Mouse (Mus musculus) G1E (cell line): Measurements from ENCODE around the gene Hoxb4. TPM values are rescaled to one million over a fixed set of nuclear protein-coding genes. Genes with fewer than 3 reads are reported as not detected.

Experiments used
- ATAC-seq: 2 replicates; pipeline ENCODE4 v1.8.0; 2016; ENCODE audit warnings: mild to moderate bottlenecking; ENCODE audit not compliant: insufficient number of reproducible peaks, poor library complexity, low FRiP score, severe bottlenecking; ENCODE audit errors: extremely low read depth
- DNase-seq: peaks from one replicate; pipeline ENCODE4 v3.0.0; 2012; ENCODE audit warnings: low spot score
- H3K27me3 ChIP-seq: 2 replicates; pipeline ENCODE4 v1.6.1; 2012; ENCODE audit warnings: mild to moderate bottlenecking, low read length, inconsistent platforms; ENCODE audit not compliant: insufficient read depth
- H3K36me3 ChIP-seq: replicated peaks from 2 replicates; pipeline ENCODE3; 2012; ENCODE audit warnings: mild to moderate bottlenecking, inconsistent platforms
- H3K4me1 ChIP-seq: 2 replicates; pipeline ENCODE4 v1.6.1; 2012; ENCODE audit warnings: low read depth, low read length, inconsistent platforms, mixed read lengths; ENCODE audit not compliant: insufficient read depth
- H3K4me3 ChIP-seq: 2 replicates; pipeline ENCODE4 v1.5.1; 2012; ENCODE audit warnings: low read depth, mild to moderate bottlenecking, inconsistent platforms, low read length, moderate library complexity, mixed read lengths
- H3K9me3 ChIP-seq: replicated peaks from 2 replicates; pipeline ENCODE4 v1.6.1; 2012; ENCODE audit warnings: inconsistent platforms
- CTCF ChIP-seq: IDR thresholded peaks from 2 replicates; pipeline ENCODE4 v1.5.1; 2012; ENCODE audit warnings: low read depth, low read length, inconsistent platforms, mixed read lengths
- GATA1 ChIP-seq: IDR thresholded peaks from 2 replicates; pipeline ENCODE4 v1.6.1; 2012; ENCODE audit warnings: borderline replicate concordance, low read length, inconsistent platforms, mixed read lengths
- GATA2 ChIP-seq: IDR thresholded peaks from 2 replicates; pipeline ENCODE4 v1.6.1; 2012; ENCODE audit warnings: low read depth, low read length, inconsistent platforms, borderline replicate concordance
- POLR2AphosphoS5 ChIP-seq: IDR thresholded peaks from 2 replicates; pipeline ENCODE4 v1.6.1; 2012; ENCODE audit warnings: low read depth, low read length, inconsistent platforms; ENCODE audit not compliant: insufficient replicate concordance
- TAL1 ChIP-seq: conservative IDR thresholded peaks from 2 replicates; pipeline ENCODE4 v1.6.1; 2012; ENCODE audit warnings: low read depth, low read length, inconsistent platforms, mixed read lengths
- polyA plus RNA-seq: library from polyadenylated mRNA; stranded (reverse); fragments of >175 nt; gene quantifications from 2 replicates; pipeline ENCODE4 v1.2.3, GENCODE M21; 2012
- total RNA-seq, 2 experiments: library from RNA; stranded (forward) in 1 of 2; stranded (reverse) in 1 of 2; fragments of 200-1000 nt in 1 of 2; fragments of >200 nt in 1 of 2; fragmentation: Nextera tagmentation in 1 of 2; gene quantifications; 2 replicates each; pipeline ENCODE4 v1.2.3; 2014 to 2017

Gene Hoxb4
- total and polyA plus RNA-seq, 3 experiments = 0.03 TPM; not detected in 2

DNA sequence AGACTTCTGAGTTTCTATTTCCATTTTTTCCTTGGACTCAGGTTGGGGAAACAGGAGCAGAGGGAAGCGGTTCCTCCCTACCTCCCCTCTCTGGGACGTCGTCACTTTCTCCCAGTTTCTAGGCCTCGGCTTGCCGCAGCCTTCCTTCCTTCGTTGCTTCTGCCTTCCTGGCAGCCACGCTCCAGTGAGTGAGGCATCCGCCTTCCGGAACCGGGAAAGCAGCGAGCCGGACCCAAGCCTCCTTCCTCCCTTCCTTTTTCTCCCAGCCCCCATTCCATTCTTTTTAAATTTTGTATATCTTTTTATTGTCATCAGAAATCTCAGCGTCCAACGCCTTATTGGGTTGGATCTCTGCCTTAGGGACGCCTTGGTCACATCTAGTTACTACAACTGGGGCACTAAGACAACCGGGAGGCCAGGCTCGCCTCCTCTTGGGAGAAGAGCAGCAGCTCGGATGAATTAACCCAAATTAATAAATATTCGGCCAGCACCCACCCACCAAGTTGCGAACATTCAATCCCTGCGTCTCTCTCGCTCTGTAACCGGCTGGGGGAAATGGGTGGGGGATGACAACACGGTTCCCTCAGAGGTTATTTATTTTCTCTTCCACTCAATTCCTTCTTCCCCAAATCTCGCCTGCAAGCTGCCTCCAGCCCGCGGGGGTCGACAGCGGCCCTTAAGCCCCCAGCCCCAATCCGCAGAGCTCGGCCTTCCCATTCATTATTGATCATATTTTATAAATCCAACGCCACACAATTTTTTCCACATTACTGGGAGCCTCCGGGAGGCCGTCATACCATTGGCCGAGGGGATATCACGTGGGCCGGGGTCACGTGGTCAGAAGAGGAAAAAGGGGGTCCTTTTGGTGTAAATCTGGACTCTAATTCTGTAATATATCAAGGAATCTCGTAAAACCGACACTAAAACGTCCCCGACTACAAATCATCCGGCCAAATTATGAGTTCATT, 32.0 kb upstream of the Hoxb4 start, which contains the start of gene Hoxb7:
Hoxb7 (plus strand) TSS at position 853 of the 968 bp plus-strand sequence.
- no peak within 1 kb of the TSS for H3K4me3 ChIP-seq
- H3K36me3 ChIP-seq = no peaks in the 10 kb centered on the region
- no peaks in the 10 kb centered on the region for H3K9me3 ChIP-seq
- TF ChIP-seq CTCF (no peak), POLR2AphosphoS5 (no peak), GATA1 (no peak), GATA2 (no peak)
- ATAC-seq = no peak
- no peak for DNase-seq
- H3K27me3 ChIP-seq = peaks cover 81% of the 10 kb centered on the region
- H3K4me1 ChIP-seq = no peaks in the 10 kb centered on the region

DNA sequence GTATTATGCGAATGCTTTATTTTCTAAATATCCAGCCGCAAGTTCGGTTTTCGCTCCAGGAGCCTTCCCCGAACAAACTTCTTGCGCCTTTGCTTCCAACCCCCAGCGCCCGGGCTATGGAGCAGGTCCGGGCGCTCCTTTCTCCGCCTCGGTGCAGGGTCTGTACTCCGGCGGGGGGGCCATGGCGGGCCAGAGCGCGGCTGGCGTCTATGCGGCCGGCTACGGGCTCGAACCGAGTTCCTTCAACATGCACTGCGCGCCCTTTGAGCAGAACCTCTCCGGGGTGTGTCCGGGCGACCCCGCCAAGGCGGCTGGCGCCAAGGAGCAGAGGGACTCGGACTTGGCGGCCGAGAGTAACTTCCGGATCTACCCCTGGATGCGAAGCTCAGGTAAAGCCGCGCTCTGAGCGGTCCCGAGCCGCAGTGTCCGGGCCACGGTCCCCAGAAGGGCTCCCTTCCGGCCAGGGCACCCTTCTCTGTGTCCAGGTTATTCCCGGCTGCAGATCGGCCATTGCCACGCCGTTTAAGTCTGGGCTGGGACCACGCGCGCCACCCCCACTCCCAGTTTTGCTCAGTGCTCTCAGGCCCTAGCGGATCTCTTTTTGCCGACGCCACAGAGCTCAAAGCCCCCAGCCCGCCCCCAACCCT, 31.2 kb upstream of the Hoxb4 start:
- TF ChIP-seq CTCF = no peak
- no peak for TF ChIP-seq POLR2AphosphoS5
- TF ChIP-seq GATA2 = no peak
- TF ChIP-seq TAL1 = no peak
- TF ChIP-seq GATA1 = no peak
- ATAC-seq (no peak), DNase-seq (no peak)
- Histone ChIP-seq H3K36me3 (no peaks in the 10 kb centered on the region), H3K27me3 (peaks cover 80% of the 10 kb centered on the region), H3K4me1 (no peaks in the 10 kb centered on the region), H3K4me3 (no peak overlapping the region), H3K9me3 (no peaks in the 10 kb centered on the region)

DNA sequence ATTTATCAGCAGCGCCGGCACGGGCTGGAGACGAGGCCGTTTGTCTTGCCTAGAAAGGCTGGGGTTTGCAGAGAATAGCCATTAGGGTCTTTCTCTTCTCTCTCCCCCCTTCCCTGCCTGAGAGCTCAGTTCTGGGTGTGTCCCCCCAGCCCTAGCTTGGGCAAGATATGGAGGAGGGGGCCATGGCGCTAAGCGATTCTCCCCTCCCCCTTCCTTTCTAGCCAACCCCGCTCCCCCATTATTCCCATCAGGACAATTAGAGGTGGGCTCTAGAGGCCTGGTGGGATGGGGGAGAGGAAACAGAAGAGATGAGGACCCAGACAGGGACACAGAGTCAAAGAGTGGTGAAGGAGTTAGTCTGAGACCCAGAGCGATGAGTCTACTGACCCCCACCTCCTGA, 30.7 kb upstream of the Hoxb4 start:
- ATAC-seq (no peak), DNase-seq (no peak)
- no peaks in the 10 kb centered on the region for H3K36me3 ChIP-seq
- no peaks in the 10 kb centered on the region for H3K4me1 ChIP-seq
- no peaks in the 10 kb centered on the region for H3K9me3 ChIP-seq
- TF ChIP-seq POLR2AphosphoS5 (no peak), CTCF (no peak), GATA2 (no peak), TAL1 (no peak), GATA1 (no peak)
- no peak overlapping the region for H3K4me3 ChIP-seq
- H3K27me3 ChIP-seq = peaks cover 80% of the 10 kb centered on the region

DNA sequence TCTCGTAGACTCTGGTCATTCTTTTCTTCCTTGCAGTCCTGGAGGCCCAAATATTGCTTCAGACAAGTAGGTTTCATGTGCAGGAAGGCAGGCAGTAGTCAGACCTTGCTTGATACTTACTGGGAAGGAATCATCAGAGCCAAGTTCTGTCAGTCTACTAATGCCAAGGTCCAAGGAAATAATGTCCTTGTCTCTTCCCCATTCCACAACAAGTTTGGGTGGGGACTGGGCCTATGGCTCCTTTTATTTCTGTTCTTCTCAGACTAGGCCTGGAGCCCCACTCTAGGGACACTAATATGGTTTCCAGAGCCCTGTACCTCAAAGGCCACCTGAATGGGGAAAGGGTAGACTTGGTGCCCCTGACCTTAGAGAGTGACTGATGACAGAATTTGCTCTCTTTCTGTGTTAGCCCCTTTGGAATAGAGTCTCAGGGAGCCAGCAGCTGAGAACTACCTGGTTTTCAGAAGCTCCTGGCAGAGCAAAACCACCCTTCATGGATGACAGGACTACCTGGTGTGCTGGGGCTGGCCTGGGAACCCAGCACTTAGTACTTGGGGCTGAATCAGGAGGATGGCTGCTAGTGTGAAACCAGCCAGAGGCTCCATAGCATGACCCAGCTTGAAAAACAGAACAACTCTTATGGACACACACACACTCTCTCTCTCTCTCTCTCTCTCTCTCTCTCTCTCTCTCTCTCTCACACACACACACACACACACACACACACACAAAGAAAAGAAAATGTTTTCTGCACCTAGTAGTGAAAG, 29.4 kb upstream of the Hoxb4 start:
- Histone ChIP-seq H3K27me3 (peaks cover 84% of the 10 kb centered on the region), H3K36me3 (no peaks in the 10 kb centered on the region), H3K4me1 (no peaks in the 10 kb centered on the region), H3K9me3 (no peaks in the 10 kb centered on the region), H3K4me3 (no peak overlapping the region)
- no peak for ATAC-seq
- no peak for DNase-seq
- TF ChIP-seq TAL1 (no peak), CTCF (no peak), GATA1 (no peak), GATA2 (no peak)

DNA sequence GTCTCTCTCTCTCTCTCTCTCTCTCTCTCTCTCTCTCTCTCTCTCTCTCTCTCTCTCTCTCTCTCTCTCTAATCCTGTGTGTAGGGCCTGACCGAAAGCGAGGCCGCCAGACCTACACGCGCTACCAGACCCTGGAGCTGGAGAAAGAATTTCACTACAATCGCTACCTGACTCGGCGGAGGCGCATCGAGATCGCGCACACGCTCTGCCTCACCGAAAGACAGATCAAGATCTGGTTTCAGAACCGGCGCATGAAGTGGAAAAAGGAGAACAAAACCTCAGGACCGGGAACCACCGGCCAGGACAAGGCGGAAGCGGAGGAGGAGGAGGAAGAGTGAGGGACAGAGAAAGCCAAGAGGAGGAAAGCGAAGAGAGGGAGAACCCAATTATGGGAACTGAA, 28.8 kb upstream of the Hoxb4 start:
- Histone ChIP-seq H3K9me3 (no peaks in the 10 kb centered on the region), H3K27me3 (peaks cover 86% of the 10 kb centered on the region), H3K4me1 (no peaks in the 10 kb centered on the region), H3K36me3 (no peaks in the 10 kb centered on the region), H3K4me3 (no peak overlapping the region)
- no peak for ATAC-seq
- DNase-seq = no peak
- TF ChIP-seq CTCF (no peak), GATA1 (no peak), GATA2 (no peak), TAL1 (no peak), POLR2AphosphoS5 (no peak)

DNA sequence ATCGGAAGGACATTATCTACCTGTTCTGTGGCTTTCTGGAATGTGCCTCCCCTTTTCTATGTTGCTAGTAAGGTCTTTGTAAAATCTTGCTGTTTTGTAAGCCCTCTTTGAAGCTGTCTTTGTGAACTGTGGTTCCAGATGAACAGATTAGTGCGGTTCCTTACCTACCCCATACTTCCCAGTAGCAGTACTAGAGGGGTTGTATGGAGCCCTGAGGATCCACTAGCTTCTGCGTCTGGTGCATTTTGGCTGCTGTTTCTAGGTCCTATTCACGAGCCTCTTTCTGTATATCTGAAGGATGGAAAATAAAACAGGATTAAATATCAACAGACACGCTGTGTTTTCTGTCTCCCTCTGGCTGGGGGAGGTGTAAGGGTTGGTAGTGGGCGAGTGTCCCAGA, 28.2 kb upstream of the Hoxb4 start:
- Histone ChIP-seq H3K36me3 (no peaks in the 10 kb centered on the region), H3K9me3 (no peaks in the 10 kb centered on the region), H3K27me3 (peaks cover 86% of the 10 kb centered on the region), H3K4me3 (no peak overlapping the region), H3K4me1 (peaks cover 5% of the 10 kb centered on the region; the same call in 1 of the 2 replicates)
- TF ChIP-seq GATA2 = no peak
- no peak for TF ChIP-seq CTCF
- no peak for TF ChIP-seq TAL1
- TF ChIP-seq POLR2AphosphoS5 = no peak
- no peak for TF ChIP-seq GATA1
- ATAC-seq (no peak), DNase-seq (no peak)
